Mouse (Mus musculus): ENCODE measurements around the gene Tmem28.

The Tmem28 gene

DNA sequence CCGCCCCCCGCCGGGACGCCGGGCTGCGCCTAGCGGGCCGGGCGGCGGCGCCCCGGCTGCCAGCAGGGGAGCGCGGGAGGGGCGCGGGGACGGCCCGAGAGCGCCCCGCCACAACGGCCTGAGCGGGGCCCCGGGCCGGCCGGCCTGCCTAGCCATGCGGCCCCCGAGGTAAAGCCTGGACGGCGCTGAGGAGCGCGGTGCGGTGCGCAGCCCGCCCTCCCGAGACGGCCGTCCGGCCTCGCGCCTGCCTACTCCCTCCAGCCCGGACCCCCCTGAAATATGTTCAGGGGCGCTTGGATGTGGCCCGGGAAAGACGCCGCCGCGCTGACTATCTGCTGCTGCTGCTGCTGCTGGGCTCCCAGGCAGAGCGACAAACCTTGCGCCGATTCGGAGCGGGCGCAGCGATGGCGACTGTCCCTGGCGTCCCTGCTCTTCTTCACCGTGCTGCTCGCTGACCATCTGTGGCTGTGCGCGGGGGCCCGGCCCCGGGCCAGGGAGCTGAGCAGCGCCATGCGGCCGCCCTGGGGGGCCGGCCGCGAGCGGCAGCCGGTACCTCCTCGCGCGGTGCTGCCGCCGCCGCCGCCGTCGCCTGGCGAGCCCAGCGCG is at the start of gene Tmem28:
Gene Tmem28, plus strand, starts transcription at position 232 of the 606 bp plus-strand sequence.
- in situ Hi-C loops (cut with MboI, MseI) = no loop called here

DNA sequence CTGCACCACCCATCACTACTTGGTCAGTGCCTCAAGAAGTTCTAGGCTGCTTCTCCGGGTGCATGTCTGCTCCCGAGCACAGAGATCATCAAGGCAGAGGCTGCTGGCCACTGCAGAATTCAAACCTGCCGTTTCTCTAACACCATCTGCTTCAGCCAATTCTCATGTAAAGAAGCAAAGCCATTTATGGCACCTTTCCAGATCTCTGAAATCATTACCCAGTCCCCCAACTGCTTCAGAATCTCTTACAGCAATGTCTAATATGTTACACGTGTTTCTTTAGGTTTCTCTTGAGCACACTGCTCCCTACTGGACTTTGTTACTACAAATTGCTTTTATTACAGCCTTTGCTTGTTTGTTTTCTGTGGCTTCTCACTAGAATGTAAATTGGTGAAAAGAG is 40.5 kb upstream of the Tmem28 start:
- in situ Hi-C loops (cut with MboI, MseI) = no loop called here

DNA sequence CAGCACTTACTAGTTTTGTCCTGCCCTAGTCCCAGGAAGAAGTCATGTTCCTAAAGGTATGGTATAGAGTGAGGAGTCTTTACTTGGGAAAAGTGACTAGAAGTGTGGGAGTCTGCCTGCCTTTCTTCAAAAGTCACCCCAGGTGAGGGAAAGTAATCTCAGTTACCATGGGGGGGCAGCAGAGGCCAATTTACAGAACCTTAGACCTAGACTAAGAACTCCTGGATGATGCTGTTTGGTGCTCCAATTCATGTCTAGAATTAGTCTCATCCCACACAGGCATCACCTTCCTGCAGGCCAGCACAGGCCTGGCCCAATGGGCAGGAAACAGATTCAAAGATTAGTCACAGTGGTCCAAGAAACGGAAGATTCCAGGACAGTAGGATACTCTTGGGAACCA is 12.4 kb upstream of the Tmem28 start:
- in situ Hi-C loops (cut with MboI, MseI) = no loop called here

DNA sequence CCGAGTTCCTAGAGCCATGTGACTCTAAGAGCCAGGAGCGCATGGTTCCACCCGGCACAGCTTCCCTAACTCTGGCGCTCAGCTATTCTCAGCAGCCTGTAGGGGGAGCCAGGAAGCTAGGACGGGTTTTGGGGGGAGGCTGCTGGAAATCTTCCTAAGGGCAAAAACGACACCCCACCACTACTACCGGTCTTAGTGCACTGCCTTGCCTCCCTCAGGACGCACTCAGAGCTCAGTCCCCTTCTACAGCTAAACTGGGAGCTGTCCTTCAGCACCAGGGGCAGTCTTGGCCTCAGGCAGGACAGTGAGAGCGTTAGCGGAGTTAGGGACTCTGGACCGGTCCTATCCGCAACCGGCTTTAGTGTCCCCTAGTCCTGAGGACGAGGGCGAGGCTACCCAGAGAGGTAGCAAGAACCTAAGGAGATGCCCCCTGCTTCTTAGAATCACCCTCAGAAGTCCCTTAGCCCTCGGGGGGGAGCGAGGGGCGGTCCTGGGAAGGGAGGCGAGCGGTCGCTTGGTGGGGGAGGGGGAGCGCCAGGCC is 1.4 kb upstream of the Tmem28 start:
- in situ Hi-C loops (cut with MboI, MseI) = no loop called here

DNA sequence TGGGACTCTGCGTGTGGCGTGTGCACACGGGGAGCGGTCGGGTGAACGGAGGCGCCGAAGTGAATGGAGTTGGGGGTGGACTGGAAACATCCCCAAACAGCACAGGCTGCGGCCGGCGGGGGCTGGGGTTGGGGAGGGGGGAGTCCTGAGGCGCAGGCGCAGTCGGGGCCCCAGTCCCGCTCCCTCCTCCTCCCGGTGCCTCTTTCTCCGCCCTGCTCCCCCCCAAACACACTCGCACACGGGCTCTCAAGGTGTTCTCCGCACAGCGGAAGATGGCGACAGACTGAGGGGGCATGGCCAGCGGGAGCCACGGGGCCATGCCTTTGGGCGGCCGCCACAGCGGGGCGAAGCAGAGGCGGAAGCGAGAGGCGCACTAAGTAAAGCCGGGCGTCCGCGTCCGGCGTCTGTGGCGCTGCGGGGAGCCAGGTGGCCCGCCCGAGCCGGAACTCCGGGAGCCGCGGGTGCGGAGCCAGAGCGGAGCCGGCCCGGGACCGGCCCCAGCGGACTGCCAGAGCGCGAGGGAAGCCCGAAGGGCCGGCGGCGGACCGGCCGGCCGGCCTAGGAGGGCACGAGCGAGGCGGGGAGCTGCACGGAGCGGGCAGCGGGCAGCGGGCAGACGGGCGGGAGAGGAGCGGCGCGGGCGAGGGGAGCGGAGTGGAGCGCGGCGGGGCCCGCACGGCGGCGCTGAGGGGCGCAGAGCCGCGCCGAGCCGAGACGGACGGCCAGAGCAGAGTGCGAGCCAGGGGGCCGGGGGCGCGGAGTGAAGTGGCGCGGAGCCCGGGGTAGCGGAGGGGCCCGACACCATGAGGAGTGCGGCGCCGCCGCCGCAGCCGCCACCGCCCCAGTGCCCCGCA is 658 bp upstream of the Tmem28 start:
- in situ Hi-C loops (cut with MboI, MseI) = no loop called here

DNA sequence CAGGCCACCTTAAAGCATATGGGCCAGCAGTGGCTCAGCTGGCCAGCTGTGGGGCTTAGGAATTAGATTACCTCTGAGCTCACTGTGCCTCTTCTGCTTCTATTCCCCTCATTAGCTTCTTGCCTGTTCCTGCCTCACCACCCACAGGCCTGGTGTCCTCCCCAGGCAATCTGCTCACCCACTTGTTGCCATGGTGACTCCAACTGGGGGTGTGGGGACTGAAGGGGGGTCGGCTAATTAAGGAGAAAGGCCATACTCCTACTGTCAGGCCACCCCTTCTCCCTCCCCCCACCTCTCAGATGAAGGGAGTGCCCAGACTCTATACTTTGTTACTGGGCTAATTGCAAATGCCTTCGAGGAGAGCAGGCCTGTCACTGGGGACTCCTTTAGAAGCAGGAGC is 21.3 kb downstream of the Tmem28 start:
- in situ Hi-C loops (cut with MboI, MseI) = no loop called here

DNA sequence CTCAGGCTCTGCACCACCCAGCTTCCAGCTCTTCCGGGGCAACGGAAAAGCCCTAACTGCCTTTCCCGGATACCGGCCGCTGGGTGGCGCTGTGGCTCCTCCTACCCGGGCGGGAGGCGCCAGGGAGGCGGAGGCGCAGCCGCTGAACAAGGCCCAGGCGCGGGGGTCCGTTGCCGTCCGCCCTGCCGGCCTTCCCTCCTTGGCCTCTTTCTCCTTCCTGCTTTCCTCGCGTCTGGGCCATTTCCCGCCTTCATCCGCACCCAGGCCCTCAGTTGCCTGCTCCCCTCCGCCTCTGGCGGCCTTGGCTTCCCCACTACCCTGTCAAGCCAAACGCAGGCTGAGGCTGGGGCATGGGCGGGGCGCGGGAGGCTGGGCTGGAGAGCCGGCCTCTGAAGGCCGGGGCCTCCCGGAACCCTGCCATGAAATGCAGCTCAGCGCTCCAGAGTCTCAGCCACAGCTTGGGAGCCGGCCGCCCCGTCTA is 32.5 kb downstream of the Tmem28 start:
- in situ Hi-C loops (cut with MboI, MseI) = no loop called here

DNA sequence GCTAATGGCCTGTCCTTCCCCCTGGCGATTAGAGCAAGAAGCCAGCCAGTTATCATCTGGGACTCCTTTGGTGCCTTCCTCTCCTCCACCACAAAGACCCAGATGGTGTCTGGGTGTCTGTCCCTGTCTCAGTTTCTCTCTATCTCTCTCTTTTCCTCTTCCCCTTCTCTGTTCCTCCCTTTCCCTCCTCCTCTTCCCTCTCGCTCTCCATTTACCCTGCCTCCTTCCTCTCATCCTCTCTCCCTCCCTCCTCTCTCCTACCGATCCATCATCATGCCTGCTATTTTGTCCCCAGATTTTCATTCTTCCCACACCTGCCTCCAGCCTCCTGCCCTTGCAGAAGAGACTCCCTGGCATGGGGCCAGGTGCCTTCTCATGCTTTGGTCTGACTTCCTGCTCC is 33.0 kb downstream of the Tmem28 start:
- in situ Hi-C loops (cut with MboI, MseI) = no loop called here

DNA sequence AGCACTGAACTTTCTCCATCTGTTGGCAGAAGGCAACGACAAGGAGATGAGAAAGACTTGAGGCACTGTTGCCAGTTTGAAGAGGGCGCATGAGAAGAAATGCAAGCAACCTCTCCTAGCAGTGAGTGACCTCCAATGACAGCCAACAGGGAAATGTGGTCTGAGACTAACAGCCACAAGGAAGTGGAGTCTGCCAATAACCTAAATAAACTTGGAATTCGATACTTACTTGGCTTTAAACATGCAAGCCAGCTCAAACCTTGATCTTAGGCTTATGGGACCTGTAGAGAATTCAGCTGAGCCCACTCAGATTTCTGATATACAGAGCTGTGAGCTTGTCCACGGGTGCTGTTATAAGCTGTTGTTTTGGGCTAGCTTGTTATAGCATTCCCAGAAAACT is 51.4 kb downstream of the Tmem28 start:
- in situ Hi-C loops (cut with MboI, MseI) = no loop called here

DNA sequence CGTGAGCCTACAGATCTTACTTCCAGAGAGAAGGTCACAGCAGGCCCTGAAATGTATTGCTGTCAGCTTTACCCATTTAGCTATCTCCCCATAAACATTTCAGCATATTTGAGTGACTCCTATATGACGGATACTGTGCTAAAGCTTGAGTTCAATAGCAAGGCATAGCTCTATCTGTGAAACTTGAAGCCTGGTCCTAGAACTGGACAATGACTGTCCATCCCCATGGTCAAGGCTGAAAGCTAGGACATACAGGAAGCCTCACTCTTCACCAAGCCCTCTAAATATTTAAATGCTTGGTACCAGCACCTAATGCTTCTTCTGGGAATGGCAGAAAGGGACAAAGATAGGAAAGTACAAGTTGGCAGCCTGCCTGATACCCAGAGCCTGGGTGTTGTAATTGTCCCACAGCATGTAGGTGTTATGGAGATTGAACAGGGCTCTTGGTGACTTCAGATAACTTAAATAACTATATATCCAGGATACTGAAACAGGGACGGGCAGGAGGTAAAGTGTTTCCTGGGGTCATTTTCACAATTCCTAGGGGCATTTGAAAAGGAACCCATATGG is 51.9 kb downstream of the Tmem28 start:
- in situ Hi-C loops (cut with MboI, MseI) = no loop called here

DNA sequence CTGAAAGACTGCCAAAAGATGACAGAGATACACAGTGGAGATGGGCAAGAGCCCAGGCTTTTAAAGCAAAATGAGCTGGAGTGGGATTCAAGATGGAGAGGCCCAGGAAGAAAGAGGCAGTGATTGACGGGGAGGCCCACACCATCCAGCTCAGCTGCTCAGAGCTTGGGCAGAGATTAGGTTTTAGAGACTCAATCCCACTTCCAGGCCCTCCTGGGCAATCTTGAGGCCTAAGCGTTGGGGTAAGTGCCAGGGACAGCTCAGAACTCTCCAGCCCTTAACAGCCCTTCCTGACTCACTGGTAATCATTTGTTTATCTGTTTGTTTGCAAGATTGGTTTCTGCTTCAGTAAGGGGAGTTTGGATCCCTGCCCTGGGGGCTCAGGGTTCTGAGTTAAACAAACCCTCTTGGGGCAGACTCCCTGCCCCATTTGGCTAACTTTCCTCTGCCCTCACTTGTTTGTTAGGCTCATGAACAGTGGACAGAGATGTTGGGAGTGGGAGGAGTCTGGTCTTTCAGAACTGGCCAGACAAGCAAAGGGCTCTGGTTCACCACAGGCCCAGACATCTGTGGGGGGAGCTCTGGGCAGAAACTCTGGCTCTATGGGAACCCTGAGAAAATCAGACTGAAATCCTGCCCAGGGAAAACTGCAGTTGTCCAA is 52.6 kb downstream of the Tmem28 start:
- in situ Hi-C loops (cut with MboI, MseI) = no loop called here

DNA sequence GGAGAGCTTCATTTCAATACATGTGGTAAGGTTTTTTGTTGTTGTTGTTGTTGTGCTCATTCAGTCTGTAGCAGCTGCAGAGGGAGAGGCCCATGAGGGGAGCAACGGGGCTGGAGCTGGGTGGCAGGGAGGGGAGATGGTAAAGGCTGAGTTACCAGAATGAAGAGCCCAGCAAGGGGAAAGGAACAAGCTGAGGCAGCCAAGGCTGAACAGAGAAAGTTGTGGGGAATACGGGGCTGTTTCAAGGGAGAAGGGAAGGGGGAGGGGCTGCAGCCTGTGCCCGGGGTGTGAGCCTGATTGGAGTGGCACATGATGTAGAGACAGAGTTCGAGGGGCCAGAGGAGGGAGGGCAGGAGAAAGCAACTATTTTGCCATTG is 53.1 kb downstream of the Tmem28 start:
- in situ Hi-C loops (cut with MboI, MseI) = no loop called here

DNA sequence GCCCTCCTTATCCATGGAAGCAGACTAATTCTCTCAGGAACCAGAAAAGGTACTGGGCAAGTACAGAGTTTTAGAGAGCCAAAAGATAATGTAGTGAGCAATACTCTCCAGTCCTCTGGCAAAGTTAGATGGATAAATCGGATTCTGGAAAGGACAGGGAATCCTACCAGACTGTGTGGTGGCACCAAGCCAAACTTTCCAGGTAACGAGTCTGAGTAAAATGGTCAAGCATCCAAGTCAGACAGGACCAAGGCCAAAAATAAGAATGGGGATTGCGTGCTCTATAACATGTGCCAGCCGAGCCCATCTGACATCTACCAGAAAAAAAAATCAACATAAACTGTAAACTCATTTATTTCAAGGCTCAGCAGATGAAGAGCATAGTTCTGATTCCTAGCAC is 56.0 kb downstream of the Tmem28 start:
- in situ Hi-C loops (cut with MboI, MseI) = no loop called here

DNA sequence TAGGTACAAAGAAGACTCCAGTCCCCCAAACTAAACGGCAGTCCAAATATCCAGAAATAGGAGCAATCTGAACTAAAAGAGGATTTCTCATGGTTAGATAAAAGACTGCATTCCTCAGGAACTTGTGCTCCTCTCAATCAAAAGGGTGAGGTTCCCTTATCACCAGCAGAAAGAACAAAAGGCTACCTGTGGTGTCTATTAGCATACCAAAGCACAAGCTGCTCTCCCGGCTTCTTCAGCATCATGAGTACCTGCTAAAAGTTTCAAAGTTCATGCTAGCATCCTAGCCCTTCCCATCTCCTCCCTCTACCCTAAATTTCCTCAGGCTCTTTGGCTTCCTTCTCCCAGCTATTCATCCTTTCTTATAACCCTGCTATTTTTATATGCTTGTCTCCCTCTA is 62.6 kb downstream of the Tmem28 start:
- in situ Hi-C loops (cut with MboI, MseI) = no loop called here

Data from T-helper 1 cell (primary cell).